Mouse (Mus musculus) neutrophil, adult 59 days (primary cell): ENCODE measurements around the gene Cpsf7. TPM values are rescaled to one million over a fixed set of nuclear protein-coding genes. Genes with fewer than 3 reads are reported as not detected.

Experiments used
- total RNA-seq, 2 experiments: library from RNA; stranded (reverse); gene quantifications; 1 replicate in 1 of 2; 2 replicates in 1 of 2; pipeline ENCODE4 v1.2.4; 2023

Cpsf7 gene
- total RNA-seq = 10 to 100 TPM; 82.7 to 84.5 TPM

GRCm38 (mm10) chr19:10525106-10525901, at the start of gene Cpsf7:
Gene Cpsf7 (plus strand): TSS chr19:10525266.

GRCm38 (mm10) chr19:10482703-10483102, 42.4 kb upstream of the Cpsf7 start, which contains the start of gene Ppp1r32:
Gene Ppp1r32 (minus strand): TSS chr19:10482928.

GRCm38 (mm10) chr19:10525910-10526309, 844 bp downstream of the Cpsf7 start, which contains the start of gene Sdhaf2:
Gene Sdhaf2 (minus strand): TSS chr19:10526142.

GRCm38 (mm10) chr19:10555624-10556510, 30.8 kb downstream of the Cpsf7 start, which contains the start of gene Tmem216:
Gene Tmem216 (minus strand): TSS chr19:10556238.

GRCm38 (mm10) chr19:10576690-10577561, 51.9 kb downstream of the Cpsf7 start, which contains the start of the genes Cyb561a3 and Tmem138:
Gene Cyb561a3 (plus strand): TSS chr19:10577172.
Gene Tmem138 (minus strand): TSS chr19:10577362.

Other genes starting within 250 kb of the Cpsf7 start
- gene Dagla, start 220.4 kb upstream of the Cpsf7 start, total RNA-seq = under 1 TPM; 0.11 to 0.57 TPM
- gene Syt7, start 136.2 kb upstream of the Cpsf7 start, total RNA-seq = not detected
- gene Lrrc10b, start 67.8 kb upstream of the Cpsf7 start, total RNA-seq = under 1 TPM in 1 of 2 experiments, not detected in 1; 0.18 TPM
- 1 to 10 TPM; 1.8 to 2.2 TPM for gene Ppp1r32, start 42.3 kb upstream of the Cpsf7 start, total RNA-seq
- gene Sdhaf2, start 876 bp downstream of the Cpsf7 start, total RNA-seq = 10 to 100 TPM; 34.9 to 36.2 TPM
- gene Tmem216, start 31.0 kb downstream of the Cpsf7 start, total RNA-seq = 10 to 100 TPM; 44.7 to 52.4 TPM
- 10 to 100 TPM; 43.3 to 48.3 TPM for gene Cyb561a3, start 51.9 kb downstream of the Cpsf7 start, total RNA-seq
- 1 to 10 TPM; 6.2 to 7.5 TPM for gene Tmem138, start 52.1 kb downstream of the Cpsf7 start, total RNA-seq
- gene Ddb1, start 80.1 kb downstream of the Cpsf7 start, total RNA-seq = 100 to 1,000 TPM in 1 of 2 experiments, 10 to 100 TPM in 1; 92.4 to 102 TPM
- gene Tkfc, start 80.4 kb downstream of the Cpsf7 start, total RNA-seq = 1 to 10 TPM; 5.5 to 7.6 TPM
- under 1 TPM in 1 of 2 experiments, not detected in 1; 0.80 TPM for gene Vwce, start 108.9 kb downstream of the Cpsf7 start, total RNA-seq
- gene Pga5, start 152.8 kb downstream of the Cpsf7 start, total RNA-seq = not detected
- 10 to 100 TPM; 48.8 to 52.9 TPM for gene Vps37c, start 163.5 kb downstream of the Cpsf7 start, total RNA-seq
- gene Cd5, start 213.7 kb downstream of the Cpsf7 start, total RNA-seq = under 1 TPM in 1 of 2 experiments, not detected in 1; 0.20 TPM